Mouse (Mus musculus): ENCODE measurements around the gene Pmm1. TPM values are rescaled to one million over a fixed set of nuclear protein-coding genes. Genes with fewer than 3 reads are reported as not detected.
"Not testable (repeated sequence)": the region's sequence is repeated elsewhere in the genome, so short reads cannot be mapped to it uniquely, and the experiment has no call there.

Pmm1 gene
- polyA plus RNA-seq, 1 experiment from 2014 or later = 96.6 TPM

DNA sequence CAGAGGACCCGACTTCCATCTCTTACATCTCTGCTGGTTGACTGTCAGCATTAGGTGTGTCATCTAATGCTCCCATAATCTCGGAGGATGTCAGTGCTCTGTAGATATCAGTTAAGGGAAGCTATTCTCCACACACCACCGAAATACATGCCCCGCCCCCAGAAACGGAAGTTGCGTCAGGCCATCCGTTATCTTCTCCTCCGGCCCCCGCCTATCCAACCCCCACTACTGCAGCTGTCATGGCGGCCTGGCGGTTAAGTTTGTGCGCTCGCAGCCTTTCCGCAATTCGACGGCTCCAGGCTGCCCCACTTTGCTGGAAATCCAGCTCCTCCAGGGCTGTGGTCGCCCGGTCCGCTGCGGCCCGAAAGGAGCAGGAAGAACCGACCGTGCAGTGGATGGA, 19.6 kb upstream of the Pmm1 start, which contains the start of gene 1700029P11Rik:
TSS of gene 1700029P11Rik (plus strand) at position 220 of the 400 bp plus-strand sequence.
- no peak within 1 kb of the TSS for H3K4me3 ChIP-seq (ENCODE audit: low read depth, low read length)
- no peak for ATAC-seq (ENCODE audit: low read depth)
- no peaks in the 10 kb centered on the region for H3K27me3 ChIP-seq (ENCODE audit: control insufficient read depth, insufficient read depth, low read length)
- WGBS = 95% methylated on average over 23 of the region's 23 CpGs
- no peaks in the 10 kb centered on the region for H3K4me1 ChIP-seq (ENCODE audit: control insufficient read depth, insufficient read depth, low read length)
- H3K36me3 ChIP-seq (ENCODE audit: control insufficient read depth, insufficient read depth, low read length) = no peaks in the 10 kb centered on the region
- H3K4me2 ChIP-seq (ENCODE audit: low read depth, low read length) = no peak within 1 kb of the TSS
- no peak within 1 kb of the TSS for H3K9ac ChIP-seq (replicated peaks; ENCODE audit: low read depth, low read length)
- no peaks in the 10 kb centered on the region for H3K9me3 ChIP-seq (ENCODE audit: control insufficient read depth, low read length)
- H3K27ac ChIP-seq (ENCODE audit: low read depth, low read length) = no peak within 1 kb of the TSS

DNA sequence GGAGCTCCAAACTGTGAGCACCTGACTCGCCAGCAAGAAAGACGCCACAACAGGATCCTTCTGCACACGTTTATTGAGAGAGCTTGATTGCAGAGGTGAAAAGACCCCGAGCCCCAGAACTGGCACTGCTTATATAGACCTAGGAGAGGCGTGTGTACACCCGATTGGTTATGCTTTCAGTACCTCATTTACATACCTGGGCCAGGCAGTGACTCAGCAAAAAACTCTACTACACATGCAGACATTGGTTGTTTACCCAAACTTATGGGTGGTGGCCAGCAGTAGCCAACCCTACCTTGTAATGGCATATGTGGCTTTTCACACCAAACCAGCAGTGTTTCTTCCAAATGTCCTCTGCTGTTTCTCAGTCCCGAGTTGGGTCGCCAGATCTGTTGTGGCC, 14.4 kb upstream of the Pmm1 start:
- not testable (repeated sequence) for H3K27ac ChIP-seq (ENCODE audit: low read depth, low read length); H3K4me3 ChIP-seq (ENCODE audit: low read depth, low read length); H3K4me2 ChIP-seq (ENCODE audit: low read depth, low read length); H3K9ac ChIP-seq (replicated peaks; ENCODE audit: low read depth, low read length); ATAC-seq (ENCODE audit: low read depth); H3K27me3 ChIP-seq (ENCODE audit: control insufficient read depth, insufficient read depth, low read length); H3K4me1 ChIP-seq (ENCODE audit: control insufficient read depth, insufficient read depth, low read length); H3K9me3 ChIP-seq (ENCODE audit: control insufficient read depth, low read length); H3K36me3 ChIP-seq (ENCODE audit: control insufficient read depth, insufficient read depth, low read length)
- 91% methylated on average over 8 of the region's 8 CpGs for WGBS

DNA sequence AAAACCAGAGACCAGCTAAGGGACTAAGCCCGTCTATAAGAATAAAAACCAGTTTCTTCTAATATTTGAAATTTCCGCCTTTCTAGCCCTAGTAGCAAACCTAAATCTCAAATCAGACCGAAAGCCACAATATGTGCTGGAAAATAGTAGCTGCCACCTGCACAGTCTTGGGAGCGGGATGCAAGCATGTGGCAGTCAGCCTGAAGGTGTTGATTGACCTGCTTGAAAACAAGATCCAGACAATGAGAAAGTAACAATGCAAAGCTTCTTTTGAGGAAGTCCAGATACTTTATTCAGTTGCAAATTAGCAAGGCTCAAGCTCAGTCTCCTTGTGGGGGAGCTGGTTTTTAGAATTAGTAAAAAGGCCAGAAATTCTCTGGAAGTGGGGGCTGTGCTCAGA, 9.8 kb upstream of the Pmm1 start:
- not testable (repeated sequence) for ATAC-seq (ENCODE audit: low read depth); H3K27ac ChIP-seq (ENCODE audit: low read depth, low read length); H3K9ac ChIP-seq (replicated peaks; ENCODE audit: low read depth, low read length); H3K4me2 ChIP-seq (ENCODE audit: low read depth, low read length); H3K9me3 ChIP-seq (ENCODE audit: control insufficient read depth, low read length); H3K27me3 ChIP-seq (ENCODE audit: control insufficient read depth, insufficient read depth, low read length); H3K36me3 ChIP-seq (ENCODE audit: control insufficient read depth, insufficient read depth, low read length); H3K4me3 ChIP-seq (ENCODE audit: low read depth, low read length); H3K4me1 ChIP-seq (ENCODE audit: control insufficient read depth, insufficient read depth, low read length)
- WGBS = 91% methylated on average over 4 of the region's 4 CpGs

DNA sequence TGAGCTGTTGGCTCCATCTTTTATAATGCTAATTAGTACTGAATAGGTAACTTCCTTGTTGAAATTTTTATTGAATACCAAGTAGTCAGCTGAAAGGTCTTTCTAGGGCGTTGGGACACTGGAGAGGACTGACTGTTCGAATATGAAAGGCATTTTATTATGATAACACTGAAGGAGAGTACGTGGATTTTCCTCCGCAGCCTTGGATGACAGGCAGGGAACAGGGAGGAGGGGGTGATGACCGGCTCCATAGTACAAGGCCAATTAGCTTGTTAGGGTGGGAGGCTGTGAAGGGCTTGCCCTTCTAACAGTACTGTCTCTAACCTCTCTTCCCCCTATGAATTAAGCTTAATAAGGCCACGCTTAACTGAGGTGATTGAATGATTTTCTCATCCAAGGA, 8.9 kb upstream of the Pmm1 start:
- not testable (repeated sequence) for H3K9ac ChIP-seq (replicated peaks; ENCODE audit: low read depth, low read length); H3K36me3 ChIP-seq (ENCODE audit: control insufficient read depth, insufficient read depth, low read length); H3K4me2 ChIP-seq (ENCODE audit: low read depth, low read length); H3K4me1 ChIP-seq (ENCODE audit: control insufficient read depth, insufficient read depth, low read length); H3K27ac ChIP-seq (ENCODE audit: low read depth, low read length); H3K27me3 ChIP-seq (ENCODE audit: control insufficient read depth, insufficient read depth, low read length); H3K9me3 ChIP-seq (ENCODE audit: control insufficient read depth, low read length); H3K4me3 ChIP-seq (ENCODE audit: low read depth, low read length); ATAC-seq (ENCODE audit: low read depth)
- 70% methylated on average over 6 of the region's 6 CpGs for WGBS

DNA sequence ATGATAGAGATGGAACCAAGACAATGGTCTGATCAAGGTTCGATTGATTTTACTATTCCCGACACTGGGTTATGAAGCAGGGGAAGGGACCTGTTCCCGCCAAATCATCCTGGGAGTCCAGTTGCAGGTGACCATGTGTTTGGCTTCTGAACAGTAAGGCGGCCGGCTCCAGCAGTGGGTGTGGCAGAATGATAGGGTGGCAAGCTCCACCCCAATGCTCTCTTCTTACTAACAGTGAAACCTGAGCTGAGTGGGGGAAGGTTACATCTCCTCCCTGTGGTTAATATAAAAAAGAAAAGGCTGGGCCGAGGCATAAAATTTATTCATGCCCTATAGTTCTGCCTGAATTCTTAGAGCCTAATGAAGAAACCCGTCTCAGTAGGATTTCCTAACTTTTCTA, 8.4 kb upstream of the Pmm1 start:
- no peak for ATAC-seq (ENCODE audit: low read depth)
- Histone ChIP-seq H3K4me3 (ENCODE audit: low read depth, low read length) (no peak overlapping the region), H3K36me3 (ENCODE audit: control insufficient read depth, insufficient read depth, low read length) (no peaks in the 10 kb centered on the region), H3K27ac (ENCODE audit: low read depth, low read length) (no peak overlapping the region), H3K4me1 (ENCODE audit: control insufficient read depth, insufficient read depth, low read length) (no peaks in the 10 kb centered on the region), H3K4me2 (ENCODE audit: low read depth, low read length) (no peak overlapping the region), H3K27me3 (ENCODE audit: control insufficient read depth, insufficient read depth, low read length) (no peaks in the 10 kb centered on the region), H3K9ac (replicated peaks; ENCODE audit: low read depth, low read length) (no peak overlapping the region), H3K9me3 (ENCODE audit: control insufficient read depth, low read length) (no peaks in the 10 kb centered on the region)
- 72% methylated on average over 7 of the region's 7 CpGs for WGBS

DNA sequence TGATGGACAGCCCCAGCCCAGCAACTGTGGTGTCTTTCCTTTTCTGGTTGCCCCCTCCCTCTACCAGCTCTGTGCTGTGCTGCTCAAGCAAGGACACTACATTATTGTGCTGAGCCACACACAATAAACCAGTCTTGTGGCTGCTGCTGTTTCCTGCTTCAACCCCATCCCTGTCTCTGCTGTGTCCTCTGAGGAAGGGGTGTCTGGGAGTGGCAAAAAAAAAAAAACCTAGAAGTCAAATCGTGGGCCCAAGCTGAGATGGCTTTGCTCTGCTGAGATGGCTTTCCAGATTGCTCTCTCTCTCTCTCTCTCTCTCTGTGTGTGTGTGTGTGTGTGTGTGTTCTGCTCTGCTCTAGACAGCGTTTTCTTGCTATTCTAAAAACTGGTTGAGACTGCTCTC, 7.7 kb upstream of the Pmm1 start:
- WGBS = 83% methylated on average over 2 of the region's 2 CpGs
- Histone ChIP-seq H3K27ac (ENCODE audit: low read depth, low read length) (no peak overlapping the region), H3K9me3 (ENCODE audit: control insufficient read depth, low read length) (no peaks in the 10 kb centered on the region), H3K9ac (replicated peaks; ENCODE audit: low read depth, low read length) (no peak overlapping the region), H3K36me3 (ENCODE audit: control insufficient read depth, insufficient read depth, low read length) (no peaks in the 10 kb centered on the region), H3K4me1 (ENCODE audit: control insufficient read depth, insufficient read depth, low read length) (no peaks in the 10 kb centered on the region), H3K4me3 (ENCODE audit: low read depth, low read length) (no peak overlapping the region), H3K27me3 (ENCODE audit: control insufficient read depth, insufficient read depth, low read length) (no peaks in the 10 kb centered on the region), H3K4me2 (ENCODE audit: low read depth, low read length) (no peak overlapping the region)
- ATAC-seq (ENCODE audit: low read depth) = no peak

DNA sequence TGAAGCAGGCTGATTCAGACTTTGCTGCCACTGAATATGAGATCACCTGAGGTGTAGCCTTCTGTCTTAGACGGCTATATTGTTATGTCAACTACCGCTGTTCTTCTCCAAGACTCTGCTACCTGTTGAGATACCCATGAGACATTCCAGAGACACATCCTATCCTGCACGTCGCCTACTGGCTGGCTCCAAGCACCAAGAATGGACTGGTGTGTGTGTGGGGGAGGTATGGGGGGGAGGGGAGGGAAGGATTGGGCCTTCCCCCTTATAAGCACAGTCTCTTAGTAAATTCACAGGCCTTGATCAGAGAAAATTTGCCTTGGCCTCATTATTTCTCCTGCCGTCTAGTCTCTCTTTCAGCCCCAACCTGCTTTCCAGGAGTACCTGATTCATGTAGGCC, 7.1 kb upstream of the Pmm1 start:
- ATAC-seq (ENCODE audit: low read depth) = no peak
- Histone ChIP-seq H3K27ac (ENCODE audit: low read depth, low read length) (no peak overlapping the region), H3K9me3 (ENCODE audit: control insufficient read depth, low read length) (no peaks in the 10 kb centered on the region), H3K9ac (replicated peaks; ENCODE audit: low read depth, low read length) (no peak overlapping the region), H3K36me3 (ENCODE audit: control insufficient read depth, insufficient read depth, low read length) (no peaks in the 10 kb centered on the region), H3K4me3 (ENCODE audit: low read depth, low read length) (no peak overlapping the region), H3K27me3 (ENCODE audit: control insufficient read depth, insufficient read depth, low read length) (no peaks in the 10 kb centered on the region), H3K4me2 (ENCODE audit: low read depth, low read length) (no peak overlapping the region), H3K4me1 (ENCODE audit: control insufficient read depth, insufficient read depth, low read length) (no peaks in the 10 kb centered on the region)
- WGBS = 92% methylated on average over 5 of the region's 5 CpGs

DNA sequence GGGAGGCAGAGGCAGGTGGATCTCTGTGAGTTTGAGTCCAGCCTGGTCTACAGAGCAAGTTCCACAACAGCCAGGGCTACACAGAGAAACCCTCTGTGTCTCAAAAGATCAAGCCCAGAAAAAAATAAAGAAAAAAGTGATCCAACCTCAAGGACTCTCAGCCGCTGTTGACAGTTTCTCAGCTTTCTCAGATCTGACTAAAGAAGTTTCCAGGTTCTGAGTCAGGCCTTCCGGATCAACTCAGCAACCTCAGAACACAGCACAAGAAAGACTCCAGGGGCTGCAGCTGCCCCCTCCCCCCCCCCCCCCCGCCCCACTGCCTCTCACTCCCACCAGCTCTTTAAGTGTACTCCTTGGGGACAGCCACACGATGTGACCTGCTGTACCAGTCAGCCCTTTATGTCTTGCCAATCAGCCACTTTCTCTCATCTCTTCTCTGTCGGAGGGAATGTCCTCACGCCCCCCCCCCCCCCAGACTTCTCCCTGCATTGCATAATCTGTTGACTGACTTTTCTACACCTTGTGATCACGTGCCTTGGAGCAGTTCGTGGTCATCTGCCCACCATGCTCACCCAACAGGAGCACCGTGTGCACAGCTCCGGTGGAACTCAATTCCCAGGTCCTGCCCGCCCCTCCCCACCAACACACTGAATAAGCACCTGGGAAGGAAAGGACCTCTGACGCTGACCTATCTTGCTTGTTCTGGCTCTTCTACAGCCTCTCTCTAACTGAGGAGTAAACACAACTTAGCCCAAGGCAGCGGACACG, 5.5 kb upstream of the Pmm1 start:
- Histone ChIP-seq H3K36me3 (ENCODE audit: control insufficient read depth, insufficient read depth, low read length) (no peaks in the 10 kb centered on the region), H3K4me1 (ENCODE audit: control insufficient read depth, insufficient read depth, low read length) (no peaks in the 10 kb centered on the region), H3K27ac (ENCODE audit: low read depth, low read length) (no peak overlapping the region), H3K9ac (replicated peaks; ENCODE audit: low read depth, low read length) (no peak overlapping the region), H3K4me3 (ENCODE audit: low read depth, low read length) (no peak overlapping the region), H3K9me3 (ENCODE audit: control insufficient read depth, low read length) (no peaks in the 10 kb centered on the region), H3K4me2 (ENCODE audit: low read depth, low read length) (no peak overlapping the region), H3K27me3 (ENCODE audit: control insufficient read depth, insufficient read depth, low read length) (no peaks in the 10 kb centered on the region)
- no peak for ATAC-seq (ENCODE audit: low read depth)
- WGBS = 81% methylated on average over 13 of the region's 14 CpGs

DNA sequence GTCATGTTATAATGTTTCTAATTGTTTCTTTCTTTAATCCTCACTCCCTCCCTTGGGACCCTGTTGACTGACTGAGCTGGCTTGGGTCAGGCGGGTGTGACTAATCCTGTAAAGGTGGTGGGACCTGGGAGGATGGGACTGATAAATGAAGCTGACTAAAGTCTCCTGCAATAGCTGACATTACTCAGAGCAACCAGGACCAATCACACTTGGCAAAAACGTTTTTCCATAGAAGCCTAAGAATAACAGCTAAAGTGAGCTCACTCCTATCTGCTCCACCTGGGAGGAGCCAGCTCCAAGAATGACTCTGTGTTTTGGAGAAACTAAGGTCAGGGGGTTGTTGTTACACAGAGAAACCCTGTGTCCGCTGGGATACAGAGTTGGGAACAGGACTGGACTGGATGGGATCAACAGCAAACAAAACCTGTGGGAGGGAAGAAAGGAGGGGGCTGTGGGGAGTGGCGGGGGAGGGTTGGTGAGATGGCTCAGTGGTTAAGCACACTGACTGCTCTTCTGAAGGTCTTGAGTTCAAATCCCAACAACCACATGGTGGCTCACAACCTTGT, 4.3 kb upstream of the Pmm1 start:
- H3K27me3 ChIP-seq (ENCODE audit: control insufficient read depth, insufficient read depth, low read length) = no peaks in the 10 kb centered on the region
- no peak for ATAC-seq (ENCODE audit: low read depth)
- H3K4me3 ChIP-seq (ENCODE audit: low read depth, low read length) = no peak overlapping the region
- no peak overlapping the region for H3K27ac ChIP-seq (ENCODE audit: low read depth, low read length)
- H3K4me2 ChIP-seq (ENCODE audit: low read depth, low read length) = no peak overlapping the region
- WGBS = 74% methylated on average over 4 of the region's 4 CpGs
- no peaks in the 10 kb centered on the region for H3K4me1 ChIP-seq (ENCODE audit: control insufficient read depth, insufficient read depth, low read length)
- H3K36me3 ChIP-seq (ENCODE audit: control insufficient read depth, insufficient read depth, low read length) = no peaks in the 10 kb centered on the region
- no peaks in the 10 kb centered on the region for H3K9me3 ChIP-seq (ENCODE audit: control insufficient read depth, low read length)
- H3K9ac ChIP-seq (replicated peaks; ENCODE audit: low read depth, low read length) = no peak overlapping the region

Measured in neural tube, embryonic 14.5 days (tissue).